Mouse (Mus musculus) hindbrain, embryonic 13.5 days (tissue): ENCODE data around the gene Acsl3. TPM values are rescaled to one million over a fixed set of nuclear protein-coding genes. Genes with fewer than 3 reads are reported as not detected.
A peak's percentile ranks its signal among the peaks of the same experiment; 100 is the strongest.

Source experiments
- ATAC-seq: fragments of 200-750 bp; cut with Nextera tagmentation; 2 replicates; pipeline ENCODE4 v1.8.0; 2017; ENCODE audit warnings: moderate TSS enrichment; ENCODE audit not compliant: low FRiP score
- H3K27ac ChIP-seq: fragments of 300-500 bp; sonication (generic); 2 replicates; pipeline ENCODE4 v1.5.1; 2015; ENCODE audit warnings: inconsistent platforms, mild to moderate bottlenecking, moderate library complexity
- H3K27me3 ChIP-seq: fragments of 300-500 bp; sonication (generic); 2 replicates; pipeline ENCODE4 v1.6.1; 2015; ENCODE audit warnings: mild to moderate bottlenecking, inconsistent platforms
- H3K36me3 ChIP-seq: fragments of 300-500 bp; sonication (generic); 2 replicates; pipeline ENCODE4 v1.6.1; 2015; ENCODE audit warnings: mild to moderate bottlenecking, inconsistent platforms
- H3K4me1 ChIP-seq: fragments of 300-500 bp; sonication (generic); replicated peaks from 2 replicates; pipeline ENCODE4 v1.6.1; 2015; ENCODE audit warnings: inconsistent platforms
- H3K4me2 ChIP-seq: fragments of 300-500 bp; sonication (generic); 2 replicates; pipeline ENCODE4 v1.6.1; 2015; ENCODE audit warnings: inconsistent platforms, mild to moderate bottlenecking, moderate library complexity
- H3K4me3 ChIP-seq: fragments of 300-500 bp; sonication (generic); 2 replicates; pipeline ENCODE4 v1.5.1; 2015; ENCODE audit warnings: mild to moderate bottlenecking, inconsistent platforms
- H3K9ac ChIP-seq: fragments of 300-500 bp; sonication (generic); 2 replicates; pipeline ENCODE4 v1.6.1; 2015; ENCODE audit warnings: mild to moderate bottlenecking, inconsistent platforms
- H3K9me3 ChIP-seq: fragments of 300-500 bp; sonication (generic); 2 replicates; pipeline ENCODE4 v1.6.1; 2016; ENCODE audit warnings: inconsistent platforms
- WGBS: fragments of 180-500 bp; shearing (Covaris S2); methylation state at CpG from one replicate; pipeline ENCODE4 v1.1.7; 2015; 5-methylcytosine and 5-hydroxymethylcytosine counted together
- polyA plus RNA-seq: library from polyadenylated mRNA; unstranded; fragments of >200 nt; fragmentation: Nextera tagmentation; extraction: Ambion mirVana; gene quantifications from 2 replicates; pipeline ENCODE4 v1.2.1, GENCODE M21; 2015

The Acsl3 gene
- polyA plus RNA-seq, 1 experiment from 2014 or later = 78.5 TPM

- Histone ChIP-seq H3K9ac (no peak overlapping the region), H3K27ac (no peak overlapping the region), H3K4me1 (peaks cover 14% of the 10 kb centered on the region), H3K36me3 (no peaks in the 10 kb centered on the region), H3K4me3 (no peak overlapping the region), H3K9me3 (no peaks in the 10 kb centered on the region), H3K27me3 (no peaks in the 10 kb centered on the region), H3K4me2 (no peak overlapping the region)
- 78% methylated on average over 9 of the region's 9 CpGs for WGBS
- no peak for ATAC-seq
Measured at GRCm38 (mm10) chr1:78730114-78730720, 72.6 kb downstream of the Acsl3 start.

DNA sequence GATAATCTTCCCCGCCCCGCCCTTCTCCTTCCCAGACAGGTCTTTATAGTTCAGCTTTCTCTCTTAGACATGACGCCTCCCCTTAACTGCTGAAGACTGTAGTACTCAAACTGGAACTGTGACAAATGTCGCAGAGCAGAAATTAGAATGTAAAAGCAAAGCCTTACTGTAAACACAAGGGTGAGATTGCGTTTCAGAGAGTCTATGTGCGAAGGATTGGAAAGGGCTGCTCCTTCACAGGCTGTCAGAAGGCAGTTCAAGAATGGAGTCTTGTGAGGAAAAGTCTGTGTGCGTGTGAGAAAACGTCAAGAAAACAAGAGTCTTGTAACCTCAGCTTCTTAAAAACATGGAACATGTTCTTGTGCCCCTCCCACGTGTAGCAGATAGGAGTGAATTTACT lies 74.7 kb downstream of the Acsl3 start:
- Histone ChIP-seq H3K36me3 (no peaks in the 10 kb centered on the region), H3K4me2 (no peak overlapping the region), H3K9ac (no peak overlapping the region), H3K9me3 (no peaks in the 10 kb centered on the region), H3K27ac (no peak overlapping the region), H3K27me3 (no peaks in the 10 kb centered on the region), H3K4me3 (no peak overlapping the region), H3K4me1 (0 out of 2 replicates have a peak, but pooled peaks cover 2% of the 10 kb centered on the region)
- WGBS = 91% methylated on average over 9 of the region's 9 CpGs
- ATAC-seq = no peak

GRCm38 (mm10) chr1:78734261-78735000 lies 76.8 kb downstream of the Acsl3 start:
- Histone ChIP-seq H3K4me1 (no peaks in the 10 kb centered on the region; the same call in 1 of the 2 replicates), H3K27ac (no peak overlapping the region), H3K4me3 (no peak overlapping the region), H3K9ac (no peak overlapping the region), H3K9me3 (no peaks in the 10 kb centered on the region), H3K4me2 (no peak overlapping the region), H3K27me3 (no peaks in the 10 kb centered on the region), H3K36me3 (no peaks in the 10 kb centered on the region)
- 73% methylated on average over 17 of the region's 17 CpGs for WGBS
- no peak for ATAC-seq

- no peak overlapping the region for H3K4me3 ChIP-seq
- no peak overlapping the region for H3K4me2 ChIP-seq
- WGBS = 64% methylated on average over 5 of the region's 5 CpGs
- no peak overlapping the region for H3K27ac ChIP-seq
- no peaks in the 10 kb centered on the region for H3K27me3 ChIP-seq
- no peak for ATAC-seq
- no peaks in the 10 kb centered on the region; the same call in 1 of the 2 replicates for H3K4me1 ChIP-seq
- H3K9me3 ChIP-seq = no peaks in the 10 kb centered on the region
- H3K36me3 ChIP-seq = no peaks in the 10 kb centered on the region
- no peak overlapping the region for H3K9ac ChIP-seq
Measured at GRCm38 (mm10) chr1:78737646-78738045, 80.0 kb downstream of the Acsl3 start.

DNA sequence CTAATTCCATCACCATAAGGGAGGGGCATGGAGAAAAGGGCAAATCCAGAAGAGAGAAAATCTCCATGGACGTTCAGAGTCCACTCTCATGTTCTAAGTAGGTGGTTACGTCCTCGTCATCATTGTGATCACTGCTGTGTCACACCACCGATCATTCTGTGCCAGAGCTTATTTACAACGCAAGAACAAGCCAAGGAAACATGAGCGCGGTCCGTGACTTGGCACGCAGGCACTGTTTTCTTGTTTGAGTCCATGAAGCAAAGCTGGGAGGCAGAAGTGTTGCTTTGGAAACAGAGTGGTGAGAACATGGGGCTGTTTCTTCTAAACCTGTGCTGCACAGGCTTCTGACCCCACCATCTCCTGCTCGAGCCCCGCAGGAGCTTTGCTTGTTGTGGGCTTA lies 83.1 kb downstream of the Acsl3 start:
- no peak overlapping the region for H3K4me2 ChIP-seq
- H3K27ac ChIP-seq = no peak overlapping the region
- H3K9me3 ChIP-seq = no peaks in the 10 kb centered on the region
- H3K9ac ChIP-seq = no peak overlapping the region
- H3K27me3 ChIP-seq = no peaks in the 10 kb centered on the region
- no peaks in the 10 kb centered on the region for H3K36me3 ChIP-seq
- H3K4me1 ChIP-seq = peaks cover 7% of the 10 kb centered on the region
- 96% methylated on average over 11 of the region's 11 CpGs for WGBS
- H3K4me3 ChIP-seq = no peak overlapping the region
- ATAC-seq = no peak

GRCm38 (mm10) chr1:78742198-78742597 lies 84.6 kb downstream of the Acsl3 start:
- no peak for ATAC-seq
- Histone ChIP-seq H3K4me2 (no peak overlapping the region), H3K9ac (no peak overlapping the region), H3K27me3 (no peaks in the 10 kb centered on the region), H3K4me1 (peaks cover 8% of the 10 kb centered on the region), H3K4me3 (no peak overlapping the region), H3K9me3 (no peaks in the 10 kb centered on the region), H3K27ac (no peak overlapping the region), H3K36me3 (no peaks in the 10 kb centered on the region)
- 90% methylated on average over 12 of the region's 12 CpGs for WGBS

DNA sequence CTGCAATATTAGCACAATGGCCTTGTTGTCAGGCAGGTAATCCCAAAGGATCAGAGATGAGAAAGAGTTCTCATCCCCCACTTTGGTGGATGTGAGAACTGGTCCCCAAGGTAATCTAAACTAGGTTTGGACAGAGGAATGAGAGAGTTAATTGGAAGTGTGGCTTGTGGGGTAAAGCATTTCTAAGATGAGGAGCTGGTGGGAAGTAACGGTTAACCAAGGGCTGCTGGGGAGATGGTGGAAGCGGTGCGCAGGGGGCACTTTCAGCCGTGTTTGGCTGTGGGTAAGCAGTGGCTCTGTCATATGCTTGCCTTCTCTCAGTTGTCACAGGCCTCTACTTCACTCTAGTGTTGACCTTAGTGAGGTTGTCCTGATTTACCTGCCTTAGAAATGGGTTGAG lies 85.7 kb downstream of the Acsl3 start:
- WGBS = 86% methylated on average over 4 of the region's 4 CpGs
- Histone ChIP-seq H3K9ac (no peak overlapping the region), H3K27ac (no peak overlapping the region), H3K4me3 (no peak overlapping the region), H3K4me2 (no peak overlapping the region), H3K36me3 (no peaks in the 10 kb centered on the region), H3K27me3 (no peaks in the 10 kb centered on the region), H3K9me3 (no peaks in the 10 kb centered on the region), H3K4me1 (peaks cover 8% of the 10 kb centered on the region)
- ATAC-seq = no peak

- H3K4me2 ChIP-seq = no peak overlapping the region
- peak overlapping the region; percentile 53 for H3K27ac ChIP-seq
- H3K9ac ChIP-seq = no peak overlapping the region
- H3K36me3 ChIP-seq = no peaks in the 10 kb centered on the region
- peak; percentile 59; the same call in 1 of the 2 replicates for ATAC-seq
- WGBS = 52% methylated on average over 5 of the region's 5 CpGs
- peaks cover 8% of the 10 kb centered on the region for H3K4me1 ChIP-seq
- no peaks in the 10 kb centered on the region for H3K27me3 ChIP-seq
- no peak overlapping the region for H3K4me3 ChIP-seq
- H3K9me3 ChIP-seq = no peaks in the 10 kb centered on the region
Measured at GRCm38 (mm10) chr1:78745230-78745777, 87.7 kb downstream of the Acsl3 start.

Other genes starting within 250 kb of the Acsl3 start
- gene Farsb, start 168.9 kb upstream of the Acsl3 start, polyA plus RNA-seq = 143 and 144 TPM in 2 replicates
- gene Mogat1, start 146.8 kb upstream of the Acsl3 start, polyA plus RNA-seq = 0.79 TPM in 1 of 2 replicates, not detected in the other
- 0.82 and 0.87 TPM in 2 replicates for gene BC035947, start 145.7 kb upstream of the Acsl3 start, polyA plus RNA-seq
- 2.6 and 2.9 TPM in 2 replicates for gene Utp14b, start 213 bp downstream of the Acsl3 start, polyA plus RNA-seq
- 2.4 TPM in 2 replicates for gene Kcne4, start 158.9 kb downstream of the Acsl3 start, polyA plus RNA-seq